Mouse (Mus musculus): ENCODE data around the gene Zscan21. TPM values are rescaled to one million over a fixed set of nuclear protein-coding genes. Genes with fewer than 3 reads are reported as not detected.

The Zscan21 gene
- total and polyA plus RNA-seq, 2 experiments from 2014 or later = 15.4 to 52.1 TPM

- Histone ChIP-seq H3K36me3 (ENCODE audit: insufficient read depth, low read length) (peaks cover 22% of the 10 kb centered on the region), H3K4me3 (ENCODE audit: low read length) (peak overlapping the region; percentile 63), H3K4me1 (ENCODE audit: insufficient read depth, low read length) (0 out of 2 replicates have a peak, but pooled peaks cover 6% of the 10 kb centered on the region), H3K9me3 (ENCODE audit: low read length) (no peaks in the 10 kb centered on the region), H3K27ac (peak overlapping the region; percentile 95; the same call in 1 of the 2 replicates), H3K4me2 (ENCODE audit: low read depth, low read length) (peak overlapping the region; percentile 73), H3K9ac (replicated peaks; ENCODE audit: low read length) (peak overlapping the region; percentile 91), H3K27me3 (ENCODE audit: insufficient read depth, low read length) (no peaks in the 10 kb centered on the region)
- TF ChIP-seq CTCF (IDR thresholded peaks at IDR 0.05; ENCODE audit: low read depth) = no peak
- DNase-seq (ENCODE audit: low spot score) = no peak
- WGBS = 86% methylated on average over 3 of the region's 3 CpGs
- no peak for ATAC-seq
Measured at GRCm38 (mm10) chr5:138154390-138154789, 37.7 kb downstream of the Zscan21 start.

GRCm38 (mm10) chr5:138155443-138155976 is 38.8 kb downstream of the Zscan21 start, which contains the start of gene Zfp113:
Zfp113 (minus strand) TSS chr5:138155744.
- Histone ChIP-seq H3K36me3 (ENCODE audit: insufficient read depth, low read length) (peaks cover 17% of the 10 kb centered on the region), H3K4me1 (ENCODE audit: insufficient read depth, low read length) (0 out of 2 replicates have a peak, but pooled peaks cover 6% of the 10 kb centered on the region), H3K27me3 (ENCODE audit: insufficient read depth, low read length) (no peaks in the 10 kb centered on the region), H3K4me2 (ENCODE audit: low read depth, low read length) (peak within 1 kb of the TSS; percentile 73), H3K4me3 (ENCODE audit: low read length) (peak within 1 kb of the TSS; percentile 63), H3K9me3 (ENCODE audit: low read length) (no peaks in the 10 kb centered on the region), H3K9ac (replicated peaks; ENCODE audit: low read length) (peak within 1 kb of the TSS; percentile 91), H3K27ac (peak within 1 kb of the TSS; percentile 95)
- ATAC-seq (peak; percentile 98), DNase-seq (ENCODE audit: low spot score) (peak; percentile 96)
- peak; percentile 94 for TF ChIP-seq CTCF (IDR thresholded peaks at IDR 0.05; ENCODE audit: low read depth)
- WGBS = under 1% methylated on average over 31 of the region's 31 CpGs

- Histone ChIP-seq H3K9ac (replicated peaks; ENCODE audit: low read length) (peak overlapping the region; percentile 66), H3K4me2 (ENCODE audit: low read depth, low read length) (peak overlapping the region; percentile 72), H3K36me3 (ENCODE audit: insufficient read depth, low read length) (peaks cover 22% of the 10 kb centered on the region), H3K27me3 (ENCODE audit: insufficient read depth, low read length) (no peaks in the 10 kb centered on the region), H3K4me3 (ENCODE audit: low read length) (peak overlapping the region; percentile 50), H3K9me3 (ENCODE audit: low read length) (no peaks in the 10 kb centered on the region), H3K4me1 (ENCODE audit: insufficient read depth, low read length) (no peaks in the 10 kb centered on the region; the same call in 1 of the 2 replicates), H3K27ac (peak overlapping the region; percentile 45)
- no peak for TF ChIP-seq CTCF (IDR thresholded peaks at IDR 0.05; ENCODE audit: low read depth)
- 65% methylated on average over 7 of the region's 7 CpGs for WGBS
- DNase-seq (ENCODE audit: low spot score) (no peak), ATAC-seq (no peak)
Measured at GRCm38 (mm10) chr5:138160224-138160762, 43.6 kb downstream of the Zscan21 start.

GRCm38 (mm10) chr5:138160842-138161665 is 44.4 kb downstream of the Zscan21 start, which contains the start of gene Cops6:
Cops6 (plus strand) TSS chr5:138161071.
- Histone ChIP-seq H3K4me1 (ENCODE audit: insufficient read depth, low read length) (no peaks in the 10 kb centered on the region; the same call in 1 of the 2 replicates), H3K9ac (replicated peaks; ENCODE audit: low read length) (peak within 1 kb of the TSS; percentile 66), H3K4me2 (ENCODE audit: low read depth, low read length) (peak within 1 kb of the TSS; percentile 72), H3K36me3 (ENCODE audit: insufficient read depth, low read length) (peaks cover 30% of the 10 kb centered on the region), H3K4me3 (ENCODE audit: low read length) (peak within 1 kb of the TSS; percentile 50), H3K9me3 (ENCODE audit: low read length) (no peaks in the 10 kb centered on the region), H3K27ac (peak within 1 kb of the TSS; percentile 45), H3K27me3 (ENCODE audit: insufficient read depth, low read length) (no peaks in the 10 kb centered on the region)
- ATAC-seq = peak; percentile 97
- peak; percentile 95 for DNase-seq (ENCODE audit: low spot score)
- WGBS = under 1% methylated on average over 41 of the region's 42 CpGs
- TF ChIP-seq CTCF (IDR thresholded peaks at IDR 0.05; ENCODE audit: low read depth) = peak; percentile 19

GRCm38 (mm10) chr5:138163046-138163445 is 46.3 kb downstream of the Zscan21 start:
- no peak for DNase-seq (ENCODE audit: low spot score)
- 67% methylated on average over 6 of the region's 6 CpGs for WGBS
- peaks cover 49% of the 10 kb centered on the region for H3K36me3 ChIP-seq (ENCODE audit: insufficient read depth, low read length)

GRCm38 (mm10) chr5:138163610-138164009 is 46.9 kb downstream of the Zscan21 start:
- no peak for TF ChIP-seq CTCF (IDR thresholded peaks at IDR 0.05; ENCODE audit: low read depth)
- no peak overlapping the region for H3K27ac ChIP-seq
- no peak for ATAC-seq
- H3K4me1 ChIP-seq (ENCODE audit: insufficient read depth, low read length) = no peaks in the 10 kb centered on the region; the same call in 1 of the 2 replicates
- no peak overlapping the region for H3K9ac ChIP-seq (replicated peaks; ENCODE audit: low read length)
- no peak overlapping the region for H3K4me2 ChIP-seq (ENCODE audit: low read depth, low read length)
- H3K36me3 ChIP-seq (ENCODE audit: insufficient read depth, low read length) = peaks cover 53% of the 10 kb centered on the region
- H3K4me3 ChIP-seq (ENCODE audit: low read length) = no peak overlapping the region
- no peaks in the 10 kb centered on the region for H3K9me3 ChIP-seq (ENCODE audit: low read length)
- H3K27me3 ChIP-seq (ENCODE audit: insufficient read depth, low read length) = no peaks in the 10 kb centered on the region
- DNase-seq (ENCODE audit: low spot score) = no peak
- WGBS = 66% methylated on average over 10 of the region's 10 CpGs

More at GRCm38 (mm10) chr5:138163046-138163445, 46.3 kb downstream of the Zscan21 start:
- H3K4me2 ChIP-seq (ENCODE audit: low read depth, low read length) = no peak overlapping the region
- no peaks in the 10 kb centered on the region for H3K27me3 ChIP-seq (ENCODE audit: insufficient read depth, low read length)
- no peak for TF ChIP-seq CTCF (IDR thresholded peaks at IDR 0.05; ENCODE audit: low read depth)
- no peak overlapping the region for H3K27ac ChIP-seq
- H3K4me3 ChIP-seq (ENCODE audit: low read length) = no peak overlapping the region
- H3K4me1 ChIP-seq (ENCODE audit: insufficient read depth, low read length) = no peaks in the 10 kb centered on the region; the same call in 1 of the 2 replicates
- H3K9me3 ChIP-seq (ENCODE audit: low read length) = no peaks in the 10 kb centered on the region
- no peak overlapping the region for H3K9ac ChIP-seq (replicated peaks; ENCODE audit: low read length)
- ATAC-seq = no peak; the same call in 1 of the 2 replicates

Data from hindbrain, postnatal 0 days (tissue).